Mouse (Mus musculus) T-helper 1 cell (primary cell): ENCODE measurements around the gene Unc5cl.

Experiments
- in situ Hi-C: fragments of 300-600 bp; cut with MboI, MseI; formaldehyde crosslinking; loops from one replicate; pipeline ENCODE4 v1.15.1; 2025; ENCODE audit warnings: high pct_unique_total_duplicates

Gene Unc5cl

DNA sequence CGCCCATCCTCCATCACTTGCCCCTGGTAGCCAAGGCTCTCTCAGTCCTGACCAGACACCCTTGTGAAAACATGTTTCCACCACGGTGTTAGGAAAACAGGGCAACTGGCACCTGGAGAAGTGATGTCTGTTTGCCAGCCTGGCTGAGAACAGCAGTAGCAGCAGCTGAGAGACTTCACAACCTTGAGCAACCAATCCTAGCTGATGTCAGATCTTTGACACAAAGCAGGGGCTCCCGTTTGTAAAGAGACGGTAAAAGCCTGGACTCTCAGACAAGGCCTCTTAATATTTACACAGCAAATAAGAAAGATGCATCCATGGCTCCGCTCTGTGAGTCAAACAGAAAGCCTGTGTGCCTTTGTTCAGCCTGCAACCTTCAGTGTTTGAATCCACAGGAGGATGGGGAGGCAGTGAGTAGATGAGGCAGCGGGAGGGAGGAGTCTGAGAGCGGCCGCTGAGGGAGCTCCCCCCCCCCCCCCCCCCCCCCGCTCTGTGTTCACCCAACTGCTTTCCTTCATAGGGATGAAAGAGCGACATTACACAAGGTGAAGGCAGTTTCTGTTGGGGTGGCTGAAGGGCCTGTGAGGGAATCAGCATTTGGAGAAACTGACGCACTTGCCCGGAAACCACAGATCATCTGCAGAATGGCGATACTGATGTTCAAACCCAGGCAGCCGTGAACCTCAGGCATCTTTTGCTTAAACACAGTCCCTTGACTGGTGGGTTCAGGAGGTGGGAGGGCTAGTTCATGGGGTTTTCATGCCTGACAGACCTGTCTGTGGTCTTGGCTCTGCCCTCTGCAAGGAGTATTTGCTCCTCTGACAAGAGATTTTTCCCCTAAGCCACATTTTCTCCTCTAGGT lies 79.4 kb downstream of the Unc5cl start:
- in situ Hi-C loops: no loop called here

DNA sequence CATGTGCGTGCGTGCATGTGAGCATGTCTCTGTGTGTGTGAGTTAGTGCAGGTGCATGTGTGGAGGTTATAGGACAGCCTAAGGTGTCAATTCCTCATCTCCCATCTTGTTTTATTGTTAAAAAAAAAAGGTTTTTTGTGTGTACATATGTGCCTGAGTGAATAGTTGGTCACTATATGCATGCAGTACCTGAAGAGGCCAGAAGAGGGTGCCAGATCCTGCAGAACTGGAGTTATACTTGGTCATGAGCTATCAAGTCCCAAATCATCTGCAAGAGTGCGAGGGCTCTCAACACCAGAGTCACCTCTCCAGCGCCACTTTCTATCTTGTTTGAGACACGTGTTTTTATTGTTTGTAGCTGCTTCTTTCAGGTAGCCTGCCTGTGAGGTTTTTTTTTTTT lies 83.6 kb downstream of the Unc5cl start:
- in situ Hi-C loops: no loop called here

DNA sequence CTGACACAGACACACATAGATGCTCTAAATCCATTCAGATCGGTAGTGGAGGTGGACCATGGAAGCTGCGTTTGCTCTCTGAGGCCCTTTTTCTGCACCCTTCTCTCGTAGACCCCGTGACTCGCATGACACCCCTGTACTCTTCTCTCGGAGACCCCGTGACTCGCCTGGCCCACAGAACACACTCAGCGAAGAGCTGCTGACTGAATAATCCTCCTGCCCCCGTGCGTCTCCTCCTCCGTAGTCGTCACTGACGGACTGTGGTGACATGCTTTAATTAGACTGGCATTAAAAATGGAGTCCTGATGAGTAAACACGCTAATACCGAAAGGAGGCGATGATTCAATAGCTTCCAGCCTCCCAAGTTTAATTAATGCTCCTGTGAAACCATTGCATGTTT lies 84.6 kb downstream of the Unc5cl start:
- in situ Hi-C loops: no loop called here

DNA sequence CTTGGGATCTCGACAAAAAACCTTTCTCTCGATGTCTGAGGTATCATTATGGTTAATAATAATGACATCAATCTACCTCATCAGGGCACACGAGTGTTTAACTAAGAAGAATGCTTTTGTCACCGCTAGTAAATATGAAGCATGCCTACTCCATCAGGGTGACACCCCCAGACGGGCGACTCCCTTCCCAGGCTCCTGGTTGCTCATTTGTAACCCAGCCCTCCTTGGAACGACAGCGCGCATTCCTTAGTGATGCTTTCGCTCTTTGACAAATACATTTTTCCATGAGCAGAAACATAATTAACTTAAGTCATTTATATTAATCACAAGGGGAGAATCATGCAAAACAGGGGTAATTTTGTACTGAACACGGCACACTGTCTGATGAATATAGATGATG lies 88.0 kb downstream of the Unc5cl start:
- in situ Hi-C loops: no loop called here

DNA sequence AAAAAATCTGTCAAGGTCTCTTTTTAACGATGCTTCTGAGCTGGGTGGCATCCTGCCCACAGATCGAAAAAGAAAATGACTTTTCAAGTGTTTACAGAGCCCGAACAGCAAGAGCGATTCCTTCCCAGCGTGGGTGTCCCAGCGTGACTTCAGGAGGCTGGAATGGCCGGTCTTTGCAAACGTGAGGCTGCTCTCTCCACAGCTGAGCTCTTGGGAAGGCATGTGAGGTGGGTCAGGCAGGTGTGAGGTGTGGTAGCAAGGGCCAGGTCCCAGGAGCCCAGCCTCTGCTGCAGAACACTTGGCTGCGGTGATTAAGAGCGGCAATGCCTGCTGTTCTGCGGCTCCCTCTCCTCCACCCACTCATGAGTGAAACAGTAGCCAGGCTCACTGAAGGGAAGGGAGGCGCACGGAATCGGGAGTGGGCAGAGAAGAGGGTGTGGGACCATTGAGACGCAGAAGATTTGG lies 88.6 kb downstream of the Unc5cl start:
- in situ Hi-C loops: no loop called here

DNA sequence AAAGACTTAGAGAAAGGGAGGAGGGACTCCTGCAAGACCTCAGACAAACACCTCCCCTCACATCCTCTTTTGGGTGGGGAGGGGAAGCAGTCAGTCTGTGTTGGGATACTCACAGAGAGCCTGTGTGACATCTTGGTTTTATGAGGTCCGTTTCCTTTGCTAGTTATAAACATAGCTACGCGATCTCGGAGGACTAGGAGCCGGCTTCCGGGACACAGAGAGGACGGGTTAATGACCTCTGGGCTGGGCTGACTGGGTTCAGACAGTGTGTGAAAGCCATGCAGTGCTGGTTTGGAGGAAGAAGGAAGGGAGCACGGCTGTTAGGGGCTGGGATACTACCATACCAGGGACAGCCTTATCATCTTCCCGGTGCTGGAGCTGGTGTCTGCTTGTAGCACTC lies 90.0 kb downstream of the Unc5cl start:
- in situ Hi-C loops: no loop called here

DNA sequence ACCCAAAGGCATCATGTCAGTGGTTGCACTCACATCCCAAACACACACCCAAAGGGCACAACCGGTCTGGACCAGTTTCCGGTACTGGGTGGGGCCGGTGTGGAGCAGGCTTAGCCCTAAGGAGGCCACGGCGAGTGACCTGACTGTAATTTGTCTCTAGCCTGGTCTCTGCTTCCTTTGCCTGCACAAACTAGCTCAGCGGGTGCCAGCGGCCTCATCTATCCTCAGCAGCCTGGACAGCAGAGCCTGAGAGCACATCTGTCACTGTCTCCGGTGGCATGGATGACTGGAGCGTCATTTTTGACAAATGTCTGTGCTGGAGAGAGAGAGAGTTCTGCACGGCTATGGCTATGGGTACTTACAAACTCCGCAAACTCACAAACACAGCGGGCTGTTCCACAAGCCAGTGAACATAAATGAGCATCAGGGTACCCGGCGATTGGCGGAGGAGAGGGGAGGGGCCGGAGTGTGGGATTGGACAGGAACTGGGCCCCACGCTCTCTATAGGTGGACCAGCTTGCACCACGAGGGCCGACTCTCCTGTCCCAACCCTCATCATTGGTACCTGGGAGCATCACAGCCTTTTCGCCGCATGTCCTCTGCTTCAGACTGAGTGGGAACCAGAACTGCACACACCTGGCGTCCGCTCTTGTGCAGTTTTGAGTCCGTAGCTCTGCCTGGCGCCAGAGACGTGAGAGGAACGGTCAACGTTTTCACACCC lies 90.7 kb downstream of the Unc5cl start:
- in situ Hi-C loops: no loop called here

DNA sequence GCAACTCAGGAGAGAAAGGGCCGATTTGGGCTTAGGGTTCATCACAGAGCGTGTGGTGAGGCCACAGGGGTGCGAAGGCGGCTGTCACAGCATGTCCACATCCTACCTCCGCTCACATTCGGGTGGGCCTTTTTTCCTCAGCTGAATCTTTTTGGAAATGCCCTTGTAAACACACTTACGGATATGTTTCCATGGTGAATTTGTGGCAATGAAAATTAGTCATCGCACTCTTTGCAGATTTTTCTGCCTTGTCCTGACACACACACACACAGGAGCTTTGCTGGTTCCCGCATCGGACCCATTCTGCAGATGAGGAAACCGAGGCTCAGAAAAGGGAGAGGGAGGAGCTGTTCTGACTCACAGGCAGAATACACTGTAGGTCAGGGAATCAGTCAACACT lies 91.3 kb downstream of the Unc5cl start:
- in situ Hi-C loops: no loop called here

DNA sequence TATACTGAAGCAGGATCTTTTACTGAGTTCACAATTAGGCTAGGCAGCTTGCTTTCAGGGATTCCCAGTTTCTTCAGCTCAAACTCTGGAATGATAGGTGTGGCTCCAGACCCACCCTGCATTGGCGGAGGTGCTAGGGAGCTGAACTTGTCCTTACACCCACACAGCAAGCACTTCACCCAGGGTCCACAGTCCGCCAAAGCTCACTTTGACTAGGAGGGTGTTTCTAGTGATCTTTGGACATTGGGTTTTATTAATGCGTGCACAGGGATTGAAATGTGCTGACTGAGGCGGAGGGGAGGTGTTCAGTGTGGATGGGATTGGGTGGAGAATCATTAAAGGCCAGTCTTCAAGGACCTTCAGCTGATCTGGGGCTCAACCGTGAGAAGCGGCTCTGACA lies 93.0 kb downstream of the Unc5cl start:
- in situ Hi-C loops: no loop called here

DNA sequence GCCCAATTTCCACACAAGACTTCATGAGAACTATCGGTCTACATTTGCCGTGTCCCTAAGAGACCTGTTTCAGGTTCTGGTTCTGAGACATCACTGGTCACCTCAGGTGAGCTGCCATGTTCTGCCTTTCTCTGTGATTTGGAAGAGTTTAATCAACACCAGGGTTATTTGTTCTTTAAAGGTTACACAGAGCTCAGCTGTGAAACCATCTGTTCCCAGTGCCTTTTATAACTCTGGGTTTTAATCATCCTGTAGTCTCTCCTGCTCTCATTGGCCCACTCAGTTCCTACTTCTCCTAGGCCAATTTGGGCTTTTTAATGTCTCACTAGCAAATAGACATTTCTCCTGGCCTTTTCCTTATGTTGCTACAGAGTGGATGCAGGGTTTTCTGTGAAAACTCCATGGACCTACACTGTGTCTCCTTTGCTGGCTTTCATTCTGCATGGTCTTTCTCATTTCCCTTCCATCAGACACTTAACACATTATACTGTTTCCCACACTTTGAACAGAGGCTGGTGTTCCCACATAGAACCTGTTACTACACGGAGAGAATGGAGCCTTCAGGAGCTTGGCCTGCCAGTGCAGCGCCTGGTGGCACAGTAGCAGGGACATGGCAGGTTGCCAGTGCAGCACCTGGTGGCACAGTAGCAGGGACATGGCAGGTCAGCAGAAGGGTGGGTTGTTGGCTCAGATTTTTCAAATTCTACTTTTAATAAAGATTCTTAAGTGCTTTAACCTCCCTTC lies 97.3 kb downstream of the Unc5cl start:
- in situ Hi-C loops: no loop called here

DNA sequence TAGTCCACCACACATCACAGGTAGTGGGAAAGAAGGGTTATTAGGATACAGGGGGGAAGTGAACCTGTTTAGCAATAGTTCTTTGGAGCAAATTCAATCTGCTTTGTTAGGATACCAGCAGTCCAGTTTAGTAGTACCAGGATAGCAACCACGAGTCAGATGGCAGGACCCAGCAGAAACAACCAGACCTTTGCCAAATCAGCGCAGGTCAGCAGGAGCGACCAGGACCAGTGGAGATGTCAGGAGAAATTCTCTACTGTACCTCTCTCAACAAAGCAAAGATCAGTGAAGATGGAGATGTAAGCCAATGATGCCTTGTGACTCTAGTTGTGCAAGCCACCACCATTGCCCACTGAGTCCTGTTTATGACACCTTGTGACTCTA lies 97.8 kb downstream of the Unc5cl start:
- in situ Hi-C loops: no loop called here

DNA sequence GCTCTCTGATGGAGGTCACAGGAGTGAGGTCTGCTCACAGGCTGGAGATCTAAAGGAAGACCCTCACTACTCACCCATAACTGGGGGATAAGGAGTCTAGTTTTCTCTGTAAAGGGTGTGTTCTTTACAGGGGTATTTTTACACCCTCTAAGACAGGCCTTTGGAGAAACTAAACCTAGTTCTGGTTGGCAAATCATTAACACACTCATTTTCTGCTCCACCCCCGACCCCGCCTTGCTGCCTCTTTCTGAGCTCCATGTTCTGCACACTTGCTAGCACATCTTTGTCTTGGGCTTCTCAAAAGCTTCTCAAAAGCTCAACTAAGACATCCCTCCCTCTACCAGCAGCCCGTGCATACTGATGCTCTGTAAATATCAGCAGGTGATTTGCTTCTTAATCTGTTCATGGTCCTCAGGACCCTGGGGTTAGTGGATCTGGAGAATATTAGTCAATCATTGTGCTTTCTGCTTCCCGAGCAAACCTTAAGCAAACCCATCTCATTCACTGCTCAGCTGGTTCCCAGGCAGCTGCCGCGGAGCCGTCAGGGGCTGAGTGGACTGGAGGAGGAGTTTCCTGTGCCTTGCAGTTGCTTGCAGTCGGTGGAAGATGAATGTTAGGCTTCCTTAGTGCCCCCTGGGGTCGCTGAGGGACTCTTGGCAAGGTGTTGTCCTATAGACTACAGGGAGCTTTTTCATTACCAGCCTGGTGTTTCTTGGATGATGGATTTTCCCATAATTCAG lies 101.7 kb downstream of the Unc5cl start:
- in situ Hi-C loops: no loop called here

DNA sequence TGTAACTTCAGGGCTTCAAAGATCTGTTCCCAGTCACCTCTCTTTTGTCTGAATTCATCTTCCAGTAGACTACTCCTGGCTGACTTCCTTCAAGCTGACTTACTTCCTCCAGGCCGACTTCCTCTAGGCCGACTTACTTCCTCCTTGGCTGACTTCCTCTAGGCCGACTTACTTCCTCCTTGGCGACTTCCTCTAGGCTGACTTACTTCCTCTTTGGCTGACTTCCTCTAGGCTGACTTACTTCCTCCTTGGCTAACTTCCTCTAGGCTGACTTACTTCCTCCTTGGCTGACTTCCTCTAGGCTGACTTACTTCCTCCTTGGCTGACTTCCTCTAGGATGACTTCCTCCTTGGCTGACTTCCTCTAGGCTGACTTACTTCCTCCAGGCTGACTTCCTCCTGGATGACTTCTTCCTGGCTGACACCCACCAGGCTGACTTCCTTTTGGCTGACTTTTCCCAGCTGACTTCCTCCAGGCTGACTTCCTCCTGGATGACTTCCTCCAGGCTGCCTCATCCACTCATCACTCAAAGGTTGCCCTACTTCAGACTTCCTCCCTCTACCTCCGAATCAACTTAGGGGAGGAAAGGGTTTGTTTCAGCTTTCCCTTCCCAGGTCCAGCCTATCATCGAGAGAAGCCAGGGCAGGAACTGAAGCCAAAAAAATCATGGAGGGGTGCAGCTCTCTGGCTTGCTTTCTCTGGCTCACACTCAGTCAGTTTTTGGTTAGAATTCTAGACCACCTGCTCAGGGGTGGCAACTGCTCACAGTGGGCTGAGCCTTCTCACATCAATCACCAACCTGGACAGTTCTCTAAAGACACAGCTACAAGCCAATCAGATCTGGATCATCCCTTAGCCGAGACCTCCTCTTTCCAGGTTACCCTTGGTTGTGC lies 103.4 kb downstream of the Unc5cl start:
- in situ Hi-C loops: no loop called here

DNA sequence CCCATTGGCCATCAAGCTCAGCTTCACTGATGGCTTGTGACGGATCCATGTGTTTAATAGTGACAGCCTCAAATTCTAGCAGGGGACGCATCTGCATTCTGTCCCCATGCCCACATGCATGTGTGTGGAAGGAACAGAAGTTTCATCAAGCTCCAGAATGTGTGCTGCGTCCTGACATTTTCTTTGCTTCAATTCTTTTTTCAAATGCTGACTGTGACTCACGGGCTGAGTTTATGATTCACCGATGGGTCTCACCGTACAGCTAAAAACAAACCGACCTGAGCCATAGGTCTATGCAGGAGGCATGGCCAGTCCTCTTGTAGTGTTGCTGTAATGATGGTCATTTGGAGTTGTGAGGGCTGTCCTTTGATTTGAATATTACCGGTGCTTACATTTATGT lies 110.2 kb downstream of the Unc5cl start:
- in situ Hi-C loops: no loop called here

DNA sequence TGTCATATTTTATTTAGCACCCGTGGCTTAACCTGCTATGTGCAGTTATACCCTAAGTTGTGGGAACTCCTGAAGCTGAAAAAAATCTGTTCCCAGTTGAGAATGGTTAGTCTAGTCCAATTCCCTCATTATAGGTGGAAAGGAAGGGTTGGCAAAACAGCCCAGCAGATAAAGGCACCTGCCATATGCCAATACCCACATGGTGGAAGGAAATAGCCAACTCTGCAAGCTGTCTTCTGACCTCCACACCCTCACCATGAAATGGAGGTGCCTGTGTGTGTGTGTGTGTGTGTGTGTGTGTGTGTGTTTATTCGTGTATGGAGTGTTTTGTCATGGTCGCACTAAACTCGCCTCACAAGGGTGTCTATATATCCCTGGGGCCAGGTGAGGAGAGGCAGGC lies 115.0 kb downstream of the Unc5cl start:
- in situ Hi-C loops: no loop called here

DNA sequence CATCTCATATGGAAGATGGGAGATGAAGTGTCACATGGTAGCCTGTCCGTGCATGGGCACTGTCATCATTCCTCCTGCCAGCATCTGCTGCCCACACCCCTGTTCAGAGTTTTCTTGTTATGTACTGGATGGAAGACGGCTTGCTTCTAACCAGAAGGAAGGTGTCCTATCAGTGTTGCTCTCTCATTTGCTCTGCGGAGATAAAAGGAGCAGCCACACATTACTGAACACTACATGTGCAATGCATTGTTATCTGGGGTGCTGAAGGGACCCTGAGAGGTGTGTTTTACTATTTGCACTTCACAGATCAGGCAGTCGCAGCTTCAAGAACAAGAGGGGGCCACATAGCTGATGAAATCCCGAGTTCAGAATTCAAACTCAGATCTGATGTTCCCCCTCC lies 126.5 kb downstream of the Unc5cl start:
- in situ Hi-C loops: no loop called here

DNA sequence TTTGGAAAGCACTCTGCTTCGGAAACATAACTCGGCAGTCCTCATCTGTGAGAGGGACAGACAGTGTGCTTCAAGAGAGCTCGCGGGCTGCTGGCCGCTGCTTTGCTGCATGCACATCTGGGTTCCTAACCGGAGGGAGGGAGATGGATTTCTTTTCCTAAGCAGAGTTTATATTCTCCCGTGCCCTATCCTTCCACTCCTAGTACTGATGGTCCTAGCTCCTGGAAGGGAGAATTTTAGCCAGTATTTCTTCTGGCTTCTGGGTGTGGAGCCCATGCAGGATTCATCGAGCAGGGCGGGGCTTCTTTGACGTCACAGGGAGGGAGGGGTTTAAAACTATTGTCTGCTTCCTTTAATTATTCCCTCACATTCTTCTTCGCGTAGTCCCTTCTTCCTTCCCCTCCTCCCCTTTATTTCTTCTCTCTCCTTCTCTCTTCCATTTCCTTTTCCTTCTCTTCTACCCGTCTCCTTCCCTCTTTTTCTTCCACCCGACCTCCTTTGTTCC lies 127.8 kb downstream of the Unc5cl start:
- in situ Hi-C loops: no loop called here

DNA sequence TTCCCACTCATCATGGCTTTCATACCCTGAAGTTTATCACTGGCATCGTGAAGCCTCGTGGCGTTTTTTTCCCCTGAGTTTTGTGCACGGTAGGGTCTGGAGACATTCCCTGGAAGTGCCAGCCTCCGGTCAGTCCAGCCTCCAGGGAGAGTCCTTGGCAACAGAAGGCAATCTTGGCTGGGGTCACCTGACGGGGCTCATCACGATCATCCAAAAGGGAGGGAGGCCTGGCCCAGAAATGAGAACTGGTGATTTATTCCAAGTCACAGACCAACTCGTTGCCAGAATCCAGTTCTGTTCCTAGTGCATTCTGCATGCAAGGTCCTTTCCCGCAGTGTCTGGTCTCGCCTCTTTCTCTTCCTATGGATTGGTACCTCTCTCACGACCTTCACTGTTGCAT lies 128.7 kb downstream of the Unc5cl start:
- in situ Hi-C loops: no loop called here

DNA sequence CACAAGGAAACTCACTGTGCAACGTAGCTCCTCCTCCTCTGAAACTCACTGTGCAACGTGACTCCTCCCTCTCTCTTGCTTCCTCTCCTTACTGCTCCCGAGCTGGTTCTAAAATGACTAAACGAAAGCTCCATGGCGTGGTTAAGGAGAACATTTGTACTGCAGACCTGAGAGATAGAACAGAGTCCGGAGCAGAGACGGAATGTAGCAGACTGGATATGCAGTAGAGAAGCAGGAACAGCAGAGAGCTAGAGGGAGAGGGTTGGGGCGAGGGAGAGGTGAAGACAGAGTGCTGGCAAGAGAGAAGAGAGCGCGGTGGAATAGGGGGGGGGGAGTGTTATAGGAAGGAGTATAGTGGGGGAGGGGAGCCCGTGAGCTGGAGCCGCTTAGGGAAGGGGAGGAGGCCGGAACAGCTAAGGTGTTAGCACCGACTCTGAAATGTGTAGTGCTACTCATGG lies 131.2 kb downstream of the Unc5cl start:
- in situ Hi-C loops: no loop called here

DNA sequence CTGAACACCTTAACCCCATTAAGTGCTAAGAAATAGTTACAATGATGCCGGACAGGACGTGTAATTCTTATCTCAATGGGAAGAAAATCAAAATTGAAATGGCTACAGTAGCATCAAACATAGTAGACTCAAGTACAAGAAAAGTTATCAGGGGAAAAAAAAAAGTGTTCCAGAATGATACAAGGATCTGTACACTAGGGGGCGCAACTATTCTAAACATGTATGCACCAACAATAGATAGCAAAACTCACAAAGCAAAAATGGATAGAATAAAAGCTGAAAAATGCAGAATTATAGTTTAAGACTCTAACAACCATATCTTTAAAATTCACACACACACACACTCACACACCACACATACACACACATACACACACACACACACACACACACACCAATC lies 134.0 kb downstream of the Unc5cl start:
- in situ Hi-C loops: no loop called here
